Mouse (Mus musculus) NIH3T3 (cell line): Measurements from ENCODE around the gene Gna15.
A peak's percentile ranks its signal among the peaks of the same experiment; 100 is the strongest.

ENCODE experiments used
- DNase-seq: peaks from one replicate; pipeline ENCODE4 v3.0.0-alpha.2; 2012; ENCODE audit warnings: low read depth

The Gna15 gene

GRCm38 (mm10) chr10:81495616-81496263 is 28.3 kb downstream of the Gna15 start:
- DNase-seq = no peak

- no peak for DNase-seq
Measured at GRCm38 (mm10) chr10:81495151-81495550, 28.9 kb downstream of the Gna15 start.

GRCm38 (mm10) chr10:81494260-81495041 is 29.6 kb downstream of the Gna15 start:
- no peak for DNase-seq

- DNase-seq = peak; percentile 47
Measured at GRCm38 (mm10) chr10:81493601-81494220, 30.3 kb downstream of the Gna15 start.

- DNase-seq = no peak
Measured at GRCm38 (mm10) chr10:81492606-81493240, 31.3 kb downstream of the Gna15 start.

- no peak for DNase-seq
Measured at GRCm38 (mm10) chr10:81491018-81491417, 33.0 kb downstream of the Gna15 start.

- no peak for DNase-seq
Measured at GRCm38 (mm10) chr10:81489941-81490340, 34.1 kb downstream of the Gna15 start.

GRCm38 (mm10) chr10:81488081-81488480 is 35.9 kb downstream of the Gna15 start:
- DNase-seq = no peak

GRCm38 (mm10) chr10:81486496-81486895 is 37.5 kb downstream of the Gna15 start:
- DNase-seq = no peak

- no peak for DNase-seq
Measured at GRCm38 (mm10) chr10:81485479-81486018, 38.5 kb downstream of the Gna15 start.

GRCm38 (mm10) chr10:81485060-81485449 is 39.0 kb downstream of the Gna15 start:
- DNase-seq = no peak

- DNase-seq = no peak
Measured at GRCm38 (mm10) chr10:81484441-81485059, 39.5 kb downstream of the Gna15 start.

- DNase-seq = peak; percentile 75
Measured at GRCm38 (mm10) chr10:81483983-81484382, 40.0 kb downstream of the Gna15 start.

- DNase-seq = peak; percentile 81
Measured at GRCm38 (mm10) chr10:81482533-81482889, 41.5 kb downstream of the Gna15 start, which contains the start of gene Celf5. Gene Celf5 (minus strand): TSS chr10:81482709.

GRCm38 (mm10) chr10:81481605-81482532 is 42.2 kb downstream of the Gna15 start:
- no peak for DNase-seq

- no peak for DNase-seq
Measured at GRCm38 (mm10) chr10:81474461-81474860, 49.6 kb downstream of the Gna15 start.

- peak; percentile 61 for DNase-seq
Measured at GRCm38 (mm10) chr10:81473003-81473451, 51.0 kb downstream of the Gna15 start.

- DNase-seq = no peak
Measured at GRCm38 (mm10) chr10:81472403-81473002, 51.5 kb downstream of the Gna15 start.

- no peak for DNase-seq
Measured at GRCm38 (mm10) chr10:81470454-81470853, 53.6 kb downstream of the Gna15 start.

- no peak for DNase-seq
Measured at GRCm38 (mm10) chr10:81469253-81469652, 54.8 kb downstream of the Gna15 start.
